Mouse (Mus musculus) hindbrain, embryonic 10.5 days (tissue): ENCODE data around the gene Nlgn2. TPM values are rescaled to one million over a fixed set of nuclear protein-coding genes. Genes with fewer than 3 reads are reported as not detected.

Source experiments
- DNase-seq: peaks from one replicate; pipeline ENCODE4 v3.0.0-alpha.2; 2017; ENCODE audit warnings: low spot score
- H3K27ac ChIP-seq: fragments of 300-500 bp; sonication (generic); 2 replicates; pipeline ENCODE4 v1.5.1; 2016; ENCODE audit warnings: mild to moderate bottlenecking, moderate library complexity
- H3K27me3 ChIP-seq: fragments of 300-500 bp; sonication (generic); 2 replicates; pipeline ENCODE4 v1.6.1; 2016; ENCODE audit warnings: mild to moderate bottlenecking; ENCODE audit not compliant: poor library complexity, insufficient read depth, severe bottlenecking
- H3K36me3 ChIP-seq: fragments of 300-500 bp; sonication (generic); 2 replicates; pipeline ENCODE4 v1.6.1; 2016; ENCODE audit warnings: mild to moderate bottlenecking, moderate library complexity
- H3K4me1 ChIP-seq: fragments of 300-500 bp; sonication (generic); replicated peaks from 2 replicates; pipeline ENCODE4 v1.6.1; 2016; ENCODE audit warnings: mild to moderate bottlenecking
- H3K4me3 ChIP-seq: fragments of 300-500 bp; sonication (generic); 2 replicates; pipeline ENCODE4 v1.5.1; 2016; ENCODE audit warnings: mild to moderate bottlenecking, moderate library complexity
- H3K9me3 ChIP-seq: fragments of 300-500 bp; sonication (generic); 2 replicates; pipeline ENCODE4 v1.6.1; 2016; ENCODE audit warnings: mild to moderate bottlenecking, moderate library complexity
- WGBS: fragments of 180-500 bp; shearing (Covaris S2); methylation state at CpG from one replicate; pipeline ENCODE4 v1.1.7; 2016; 5-methylcytosine and 5-hydroxymethylcytosine counted together
- polyA plus RNA-seq: library from polyadenylated mRNA; unstranded; fragments of >200 nt; fragmentation: Nextera tagmentation; extraction: Ambion mirVana; gene quantifications from 2 replicates; pipeline ENCODE4 v1.2.1, GENCODE M21; 2016

Nlgn2 gene
- polyA plus RNA-seq, 1 experiment from 2014 or later: 9.1 TPM

DNA sequence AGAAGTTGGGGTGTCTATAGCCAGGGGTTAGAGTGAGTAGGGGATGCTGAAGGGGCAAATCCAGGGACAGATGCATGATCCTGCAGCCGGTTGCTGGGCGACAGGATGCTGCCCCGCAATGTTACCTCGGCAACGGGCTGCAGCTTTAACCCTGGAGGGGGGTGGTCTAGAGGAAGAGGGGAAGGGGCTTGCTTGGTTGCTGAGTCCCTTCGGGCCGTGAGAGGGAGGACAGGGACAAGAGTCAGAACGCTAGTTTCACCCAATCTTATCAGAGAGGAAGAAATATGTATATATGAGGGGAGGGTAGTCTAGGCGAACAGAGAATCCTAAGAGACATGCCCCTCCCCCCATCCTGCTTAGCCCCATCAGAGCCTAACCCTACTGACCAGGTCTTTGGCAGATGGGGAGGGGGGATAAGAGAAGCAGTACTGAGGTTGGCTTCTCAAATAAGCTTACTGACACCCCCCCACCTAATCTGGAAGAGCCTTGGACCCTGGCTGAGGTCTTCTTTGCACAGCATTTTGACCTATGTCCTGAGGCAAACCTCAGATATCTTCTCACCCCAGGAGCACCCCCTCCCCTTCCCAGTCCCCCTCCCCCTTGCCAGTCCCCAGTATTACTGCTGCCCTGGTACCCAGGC, 2.1 kb downstream of the Nlgn2 start:
- peak; percentile 71 for DNase-seq
- Histone ChIP-seq H3K36me3 (peaks cover 36% of the 10 kb centered on the region), H3K9me3 (no peaks in the 10 kb centered on the region), H3K4me3 (peak overlapping the region; percentile 89), H3K4me1 (peaks cover 64% of the 10 kb centered on the region), H3K27ac (peak overlapping the region; percentile 95), H3K27me3 (peaks cover 46% of the 10 kb centered on the region)
- WGBS: 1% methylated on average over 9 of the region's 9 CpGs

DNA sequence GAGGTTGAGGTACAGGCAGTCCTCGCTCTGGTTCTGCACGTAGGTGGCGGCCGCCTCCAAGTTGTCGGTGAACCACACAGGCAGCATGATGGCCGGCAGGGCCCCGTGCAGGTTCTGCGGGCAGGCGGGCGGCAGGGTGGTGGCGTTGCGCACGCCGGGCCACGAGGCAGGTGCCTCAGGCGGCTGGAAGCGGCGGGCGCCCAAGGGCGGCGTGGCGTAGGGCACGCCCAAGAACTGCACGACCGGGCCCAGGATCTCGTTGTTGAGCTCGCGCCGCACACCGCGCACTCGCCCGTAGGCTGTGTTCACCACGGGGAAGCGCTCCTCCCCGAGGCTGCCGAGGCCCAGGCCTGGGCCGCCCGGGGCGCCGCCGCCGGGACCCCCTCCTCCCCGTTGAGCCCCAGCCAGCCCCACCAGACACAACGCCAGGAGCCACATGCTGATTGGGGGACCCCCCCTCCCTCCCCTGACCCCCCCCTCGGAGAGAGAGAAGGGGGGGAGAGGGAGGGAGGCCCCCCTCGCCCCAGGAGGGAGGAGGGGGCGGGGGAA, 3.5 kb downstream of the Nlgn2 start:
- peaks cover 66% of the 10 kb centered on the region for H3K4me1 ChIP-seq
- H3K27ac ChIP-seq: peak overlapping the region; percentile 87
- peaks cover 46% of the 10 kb centered on the region for H3K27me3 ChIP-seq

DNA sequence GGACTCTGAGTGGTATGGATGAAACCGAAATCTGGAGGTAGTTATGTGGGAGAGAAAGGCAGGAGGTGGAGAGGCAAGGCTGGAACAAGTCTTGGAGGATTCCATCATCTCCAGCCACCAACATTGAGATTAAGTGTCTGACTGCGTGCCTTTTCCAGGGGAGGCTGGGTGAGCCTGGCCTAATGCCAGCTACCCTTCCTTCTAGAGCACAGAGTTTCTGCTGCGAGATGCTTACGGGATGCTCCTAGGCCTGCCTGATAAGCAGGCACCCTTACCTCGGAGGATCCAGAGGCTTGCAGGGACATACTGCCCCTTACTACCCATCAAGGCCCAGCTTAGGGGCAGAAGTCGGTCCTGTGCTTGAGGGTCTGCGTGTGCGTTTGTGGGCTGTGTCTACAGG, 4.0 kb downstream of the Nlgn2 start:
- peaks cover 66% of the 10 kb centered on the region for H3K4me1 ChIP-seq
- peaks cover 47% of the 10 kb centered on the region for H3K36me3 ChIP-seq
- peak overlapping the region; percentile 89 for H3K4me3 ChIP-seq
- whole genome bisulfite sequencing: 54% methylated on average over 8 of the region's 8 CpGs
- peak overlapping the region; percentile 87 for H3K27ac ChIP-seq
- peaks cover 46% of the 10 kb centered on the region for H3K27me3 ChIP-seq
- DNase-seq: no peak
- H3K9me3 ChIP-seq: no peaks in the 10 kb centered on the region

More for the DNA sequence above, 3.5 kb downstream of the Nlgn2 start:
- H3K36me3 ChIP-seq: peaks cover 42% of the 10 kb centered on the region
- H3K9me3 ChIP-seq: no peaks in the 10 kb centered on the region
- 6% methylated on average over 48 of the region's 48 CpGs for WGBS
- H3K4me3 ChIP-seq: peak overlapping the region; percentile 89
- DNase-seq: peak; percentile 43

DNA sequence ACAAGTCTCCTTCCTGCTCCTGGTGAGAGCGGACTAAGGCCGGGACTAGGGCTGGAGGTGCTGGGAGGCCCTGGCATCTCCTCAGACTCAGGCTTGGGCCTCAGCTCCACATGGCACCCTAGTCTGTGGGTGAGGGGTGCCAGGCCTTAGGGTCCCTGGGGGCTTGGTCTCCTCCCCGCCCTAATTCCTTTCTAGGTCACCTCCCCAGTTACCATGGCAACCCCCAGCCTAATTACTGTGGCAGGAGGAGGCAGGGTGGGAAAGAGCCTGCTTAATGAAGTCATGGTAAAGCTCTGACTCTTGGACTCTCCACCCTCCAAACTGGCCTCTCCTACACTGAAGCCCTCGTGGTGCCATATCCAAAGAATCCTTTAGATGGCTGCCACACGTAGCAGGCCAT, 8.8 kb downstream of the Nlgn2 start:
- H3K36me3 ChIP-seq: peaks cover 91% of the 10 kb centered on the region

DNA sequence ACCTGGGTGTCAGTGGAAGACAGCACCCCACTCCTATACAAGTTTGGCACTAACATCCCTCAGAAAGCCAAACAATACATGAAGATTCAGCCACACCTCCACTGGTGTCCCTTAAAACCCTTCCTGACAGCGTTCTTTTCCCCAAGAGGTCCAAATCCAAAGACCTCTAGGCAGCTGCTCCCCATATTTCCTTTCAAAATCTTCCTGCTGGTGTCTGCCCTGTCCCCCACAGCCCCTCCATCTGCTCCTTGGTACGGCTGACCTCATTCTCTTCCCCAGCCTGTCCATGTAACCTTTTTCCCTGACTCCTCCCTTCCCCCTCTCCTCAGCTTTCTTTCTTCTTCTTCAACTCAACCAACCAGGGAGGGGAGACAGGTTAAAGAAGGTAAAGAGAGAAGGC, 14.1 kb downstream of the Nlgn2 start:
- Histone ChIP-seq H3K9me3 (no peaks in the 10 kb centered on the region), H3K36me3 (peaks cover 50% of the 10 kb centered on the region), H3K4me3 (no peak overlapping the region), H3K27me3 (no peaks in the 10 kb centered on the region), H3K27ac (no peak overlapping the region), H3K4me1 (peaks cover 11% of the 10 kb centered on the region; the same call in 1 of the 2 replicates)
- whole genome bisulfite sequencing: 77% methylated on average over 2 of the region's 2 CpGs
- no peak for DNase-seq

More for the DNA sequence above, 8.8 kb downstream of the Nlgn2 start:
- DNase-seq: no peak
- Histone ChIP-seq H3K4me1 (peaks cover 34% of the 10 kb centered on the region), H3K27me3 (peaks cover 17% of the 10 kb centered on the region), H3K9me3 (no peaks in the 10 kb centered on the region), H3K4me3 (no peak overlapping the region), H3K27ac (peak overlapping the region; percentile 8; the same call in 1 of the 2 replicates)
- WGBS: 71% methylated on average over 5 of the region's 5 CpGs

DNA sequence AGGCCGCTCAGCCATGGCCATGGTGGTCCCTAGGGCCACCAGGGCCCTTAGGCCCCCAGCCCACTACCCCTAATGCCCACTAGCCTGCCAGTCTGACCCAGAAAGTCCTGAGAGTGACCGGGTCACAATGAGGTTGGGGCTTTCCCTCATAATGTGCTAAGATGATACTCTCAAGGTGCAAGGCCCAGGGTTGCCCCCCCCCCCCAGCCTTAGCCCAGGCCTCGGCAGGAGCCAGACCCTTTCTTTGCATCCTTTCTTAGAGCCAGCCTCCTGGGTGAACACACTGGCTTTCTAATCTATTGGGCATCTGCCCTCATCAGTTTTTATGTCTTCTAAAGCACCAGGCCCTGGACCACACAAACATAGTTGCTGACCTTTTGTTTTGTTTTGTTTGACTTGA, 15.5 kb downstream of the Nlgn2 start, which contains the start of gene Spem1:
Gene Spem1 (minus strand): TSS at position 101 of the 400 bp plus-strand sequence.
- Histone ChIP-seq H3K9me3 (peaks cover 6% of the 10 kb centered on the region), H3K4me3 (no peak within 1 kb of the TSS), H3K27ac (peak within 1 kb of the TSS; percentile 31; the same call in 1 of the 2 replicates), H3K4me1 (peaks cover 7% of the 10 kb centered on the region; the same call in 1 of the 2 replicates), H3K27me3 (no peaks in the 10 kb centered on the region), H3K36me3 (peaks cover 36% of the 10 kb centered on the region)
- DNase-seq: no peak
- 92% methylated on average over 3 of the region's 3 CpGs for WGBS

DNA sequence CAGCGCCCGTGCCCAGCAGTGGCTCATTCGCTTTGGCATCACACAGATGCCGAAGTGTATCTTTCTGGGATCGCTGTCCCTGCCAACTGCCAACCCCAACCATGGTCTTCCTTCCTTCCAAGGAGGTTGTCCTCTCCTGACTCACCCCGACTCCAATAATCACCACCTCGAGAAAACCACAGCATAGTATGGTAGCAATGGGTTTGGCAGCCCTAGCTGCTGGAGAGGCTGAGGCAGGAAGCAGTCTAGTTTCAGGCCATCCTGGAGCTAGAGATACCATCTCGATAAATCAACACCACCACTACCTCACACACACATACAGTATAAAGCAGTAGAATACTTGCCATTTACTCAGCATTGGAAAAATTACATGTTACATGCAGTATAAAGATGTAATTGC, 18.7 kb downstream of the Nlgn2 start:
- no peak overlapping the region for H3K27ac ChIP-seq
- H3K36me3 ChIP-seq: 0 out of 2 replicates have a peak, but pooled peaks cover 4% of the 10 kb centered on the region
- H3K4me3 ChIP-seq: no peak overlapping the region
- H3K4me1 ChIP-seq: no peaks in the 10 kb centered on the region; the same call in 1 of the 2 replicates
- H3K9me3 ChIP-seq: peaks cover 13% of the 10 kb centered on the region
- DNase-seq: no peak
- WGBS: 95% methylated on average over 8 of the region's 8 CpGs
- H3K27me3 ChIP-seq: no peaks in the 10 kb centered on the region

DNA sequence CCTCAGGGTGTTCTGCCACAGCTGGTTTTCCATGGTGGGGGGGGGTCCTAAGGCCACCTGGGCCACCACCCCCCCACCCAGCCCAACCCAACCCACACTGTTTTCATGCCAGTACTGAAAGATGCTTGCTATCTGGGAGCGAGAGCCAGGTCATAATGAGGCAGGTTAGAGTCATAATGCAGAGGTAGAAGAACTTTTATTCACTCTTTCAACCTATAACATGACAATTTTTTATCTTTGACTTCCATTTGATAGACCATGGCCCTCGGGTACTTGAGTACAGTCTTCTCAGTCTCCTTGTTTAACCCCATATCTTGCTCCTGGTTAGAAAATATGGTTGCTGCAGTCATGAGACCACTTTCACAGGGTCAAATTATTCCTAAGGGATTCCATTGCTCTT, 19.2 kb downstream of the Nlgn2 start, which contains the start of gene Spem2:
Gene Spem2 (minus strand): TSS at position 101 of the 400 bp plus-strand sequence.
- no peak for DNase-seq
- no peak within 1 kb of the TSS for H3K27ac ChIP-seq
- peaks cover 13% of the 10 kb centered on the region for H3K9me3 ChIP-seq
- H3K27me3 ChIP-seq: no peaks in the 10 kb centered on the region
- H3K4me3 ChIP-seq: no peak within 1 kb of the TSS
- H3K4me1 ChIP-seq: no peaks in the 10 kb centered on the region
- WGBS: 92% methylated on average over 2 of the region's 2 CpGs
- no peaks in the 10 kb centered on the region for H3K36me3 ChIP-seq

DNA sequence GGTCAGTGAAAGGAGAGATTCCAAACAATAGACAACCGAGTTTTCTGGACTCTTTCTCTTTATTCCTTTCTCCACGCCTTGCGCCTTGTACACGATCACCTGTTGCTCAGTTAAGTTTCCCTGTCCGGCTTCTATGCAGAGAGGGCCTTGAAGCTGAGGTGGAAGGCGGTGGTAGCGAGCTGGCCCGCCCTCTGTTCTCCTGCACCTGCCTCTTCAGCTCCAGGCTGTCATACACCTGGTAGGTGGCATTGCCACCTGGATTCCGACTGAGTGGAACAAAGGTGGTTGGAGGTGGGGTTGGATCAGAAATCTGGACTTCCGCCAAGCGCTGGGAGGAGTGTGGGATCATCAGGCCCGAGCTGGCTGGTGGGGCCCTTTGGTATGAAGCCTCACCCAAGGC, 21.1 kb downstream of the Nlgn2 start:
- peaks cover 13% of the 10 kb centered on the region for H3K9me3 ChIP-seq
- H3K4me3 ChIP-seq: no peak overlapping the region
- 93% methylated on average over 12 of the region's 12 CpGs for WGBS
- H3K27ac ChIP-seq: no peak overlapping the region
- H3K36me3 ChIP-seq: no peaks in the 10 kb centered on the region
- no peak for DNase-seq
- no peaks in the 10 kb centered on the region for H3K4me1 ChIP-seq
- no peaks in the 10 kb centered on the region for H3K27me3 ChIP-seq

DNA sequence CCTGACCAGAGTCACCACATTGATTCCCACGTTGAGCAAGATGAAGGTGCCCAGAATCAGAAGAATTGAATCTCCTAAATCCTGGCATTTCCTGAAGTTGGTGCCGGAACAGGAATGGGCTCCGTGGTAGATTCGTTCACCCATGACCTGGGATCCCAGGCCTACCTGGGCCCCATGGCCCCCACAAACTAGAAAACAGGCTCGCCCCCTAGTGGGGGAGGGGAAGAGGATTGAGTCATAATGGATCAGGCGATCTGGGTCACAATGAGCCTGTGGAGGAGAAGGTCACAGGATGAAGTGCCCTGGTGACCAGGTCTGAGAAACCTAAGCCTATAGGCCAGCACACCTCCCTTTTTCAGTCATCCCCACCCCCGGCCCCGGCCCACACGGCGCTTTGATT, 22.4 kb downstream of the Nlgn2 start, which contains the start of gene Gm39566:
Gene Gm39566 (minus strand): TSS at position 144 of the 400 bp plus-strand sequence.
- Histone ChIP-seq H3K4me1 (no peaks in the 10 kb centered on the region), H3K36me3 (no peaks in the 10 kb centered on the region), H3K27ac (no peak within 1 kb of the TSS), H3K9me3 (peaks cover 13% of the 10 kb centered on the region), H3K4me3 (no peak within 1 kb of the TSS), H3K27me3 (no peaks in the 10 kb centered on the region)
- no peak for DNase-seq
- WGBS: 59% methylated on average over 10 of the region's 10 CpGs

DNA sequence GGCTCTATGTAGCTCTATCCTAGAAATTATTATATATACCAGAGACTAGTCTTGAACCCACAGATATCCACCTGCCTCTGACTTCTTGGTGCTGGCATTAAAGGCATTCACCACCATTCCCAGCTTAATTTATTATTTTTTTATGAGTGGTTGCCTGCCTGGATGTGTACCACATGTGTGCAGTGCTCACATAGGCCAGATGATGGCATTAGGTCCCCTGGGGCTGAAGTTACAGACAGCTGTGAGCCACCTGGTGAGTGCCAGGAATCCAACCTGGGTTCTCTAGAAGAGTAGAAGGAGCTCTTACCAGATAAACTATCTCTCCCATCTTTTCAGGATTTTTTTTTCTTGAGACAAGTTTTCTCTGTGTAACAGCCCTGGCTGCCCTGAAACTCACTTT, 27.3 kb downstream of the Nlgn2 start:
- peaks cover 22% of the 10 kb centered on the region for H3K27me3 ChIP-seq
- DNase-seq: no peak

DNA sequence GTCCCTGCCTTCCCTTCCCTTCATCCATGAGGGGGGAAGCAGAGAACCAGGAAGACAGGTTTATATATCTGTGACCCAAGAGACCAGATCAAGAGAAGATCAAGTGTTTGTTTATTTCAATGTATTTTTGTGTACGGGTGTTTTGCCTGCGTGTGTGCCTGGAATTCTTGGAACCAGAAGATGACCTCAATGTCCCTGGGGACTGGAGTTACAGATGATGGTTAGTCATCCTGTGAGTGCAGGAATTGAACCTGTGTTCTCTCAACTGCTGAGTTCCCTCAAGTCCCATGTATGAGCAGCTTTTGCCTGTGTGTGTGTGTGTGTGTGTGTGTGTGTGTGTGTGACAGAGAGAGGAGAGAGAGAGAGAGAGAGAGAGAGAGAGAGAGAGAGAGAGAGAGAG, 29.9 kb downstream of the Nlgn2 start:
- Histone ChIP-seq H3K36me3 (no peaks in the 10 kb centered on the region), H3K4me3 (no peak overlapping the region), H3K4me1 (peaks cover 25% of the 10 kb centered on the region), H3K27ac (no peak overlapping the region), H3K9me3 (peaks cover 4% of the 10 kb centered on the region; the same call in 1 of the 2 replicates), H3K27me3 (peaks cover 48% of the 10 kb centered on the region)
- 82% methylated on average over 2 of the region's 2 CpGs for WGBS
- DNase-seq: no peak

More for the DNA sequence above, 27.3 kb downstream of the Nlgn2 start:
- Histone ChIP-seq H3K4me3 (no peak overlapping the region), H3K4me1 (no peaks in the 10 kb centered on the region), H3K27ac (no peak overlapping the region), H3K9me3 (peaks cover 4% of the 10 kb centered on the region; the same call in 1 of the 2 replicates), H3K36me3 (no peaks in the 10 kb centered on the region)

DNA sequence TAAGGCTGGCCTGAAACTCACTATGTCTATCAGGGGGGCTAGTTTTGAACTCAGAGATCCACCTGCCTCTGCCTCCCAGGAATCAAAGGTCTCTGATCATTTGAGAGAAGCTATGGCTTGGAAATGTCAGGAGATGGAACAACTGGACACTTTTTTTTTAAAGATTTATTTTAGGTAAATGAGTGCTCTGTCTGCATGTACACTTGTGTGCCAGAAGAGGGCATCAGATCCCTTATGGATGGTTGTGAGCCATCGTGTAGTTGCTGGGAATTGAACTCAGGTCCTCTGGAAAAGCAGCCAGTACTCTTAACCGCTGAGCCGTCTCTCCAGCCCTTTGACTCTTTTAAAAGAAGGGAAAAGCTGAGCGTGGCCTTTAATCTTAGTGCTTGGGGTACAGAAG, 31.2 kb downstream of the Nlgn2 start:
- peaks cover 61% of the 10 kb centered on the region for H3K27me3 ChIP-seq
- 83% methylated on average over 4 of the region's 4 CpGs for WGBS
- no peak for DNase-seq
- H3K4me3 ChIP-seq: no peak overlapping the region
- no peak overlapping the region for H3K27ac ChIP-seq
- H3K4me1 ChIP-seq: peaks cover 38% of the 10 kb centered on the region
- H3K36me3 ChIP-seq: no peaks in the 10 kb centered on the region
- H3K9me3 ChIP-seq: peaks cover 4% of the 10 kb centered on the region; the same call in 1 of the 2 replicates
